Mouse (Mus musculus) lung, postnatal 0 days (tissue): Measurements from ENCODE around the gene Gm42421. TPM values are rescaled to one million over a fixed set of nuclear protein-coding genes. Genes with fewer than 3 reads are reported as not detected.
A peak's percentile ranks its signal among the peaks of the same experiment; 100 is the strongest.

ENCODE experiments used
- ATAC-seq: fragments of 200-750 bp; cut with Nextera tagmentation; 2 replicates; pipeline ENCODE4 v1.8.0; 2017; ENCODE audit warnings: moderate library complexity
- DNase-seq: peaks from one replicate; pipeline ENCODE4 v3.0.0-alpha.2; 2016; ENCODE audit warnings: low spot score
- H3K27ac ChIP-seq: fragments of 300-500 bp; sonication (generic); 2 replicates; pipeline ENCODE4 v1.5.1; 2014; ENCODE audit warnings: antibody characterized with exemption, mild to moderate bottlenecking, low read length, mixed read lengths
- H3K27me3 ChIP-seq: fragments of 300-500 bp; sonication (generic); replicated peaks from 2 replicates; pipeline ENCODE4 v1.6.1; 2014; ENCODE audit warnings: low read length, mixed read lengths; ENCODE audit not compliant: insufficient read depth
- H3K36me3 ChIP-seq: fragments of 300-500 bp; sonication (generic); 2 replicates; pipeline ENCODE4 v1.6.1; 2014; ENCODE audit warnings: low read length, mixed read lengths; ENCODE audit not compliant: insufficient read depth
- H3K4me1 ChIP-seq: fragments of 300-500 bp; sonication (generic); 2 replicates; pipeline ENCODE4 v1.6.1; 2014; ENCODE audit warnings: antibody characterized with exemption, low read depth, low read length, mixed read lengths; ENCODE audit not compliant: insufficient read depth
- H3K4me2 ChIP-seq: fragments of 300-500 bp; sonication (generic); replicated peaks from 2 replicates; pipeline ENCODE4 v1.6.1; 2014; ENCODE audit warnings: low read depth, mild to moderate bottlenecking, low read length, moderate library complexity, mixed read lengths
- H3K4me3 ChIP-seq: fragments of 300-500 bp; sonication (generic); 2 replicates; pipeline ENCODE4 v1.5.1; 2014; ENCODE audit warnings: low read depth, low read length
- H3K9ac ChIP-seq: fragments of 300-500 bp; sonication (generic); replicated peaks from 2 replicates; pipeline ENCODE4 v1.6.1; 2014; ENCODE audit warnings: low read depth, mild to moderate bottlenecking
- H3K9me3 ChIP-seq: fragments of 300-500 bp; sonication (generic); 2 replicates; pipeline ENCODE4 v1.6.1; 2016; ENCODE audit warnings: low read length, mixed read lengths
- CTCF ChIP-seq: IDR thresholded peaks from 2 replicates; pipeline ENCODE4 v1.5.1; 2016; ENCODE audit warnings: antibody characterized with exemption, mild to moderate bottlenecking
- EP300 ChIP-seq: IDR thresholded peaks from 2 replicates; pipeline ENCODE4 v1.6.1; 2016; ENCODE audit warnings: antibody characterized with exemption, mild to moderate bottlenecking, control low read depth
- WGBS: fragments of 180-500 bp; shearing (Covaris S2); extraction: QIAGEN DNeasy Blood & Tissue Kit; methylation state at CpG from one replicate; pipeline ENCODE4 v1.1.7; 2014; 5-methylcytosine and 5-hydroxymethylcytosine counted together
- polyA plus RNA-seq: library from polyadenylated mRNA; unstranded; fragments of >200 nt; fragmentation: Nextera tagmentation; extraction: Ambion mirVana; gene quantifications from 2 replicates; pipeline ENCODE4 v1.2.1, GENCODE M21; 2015

Gene Gm42421
- polyA plus RNA-seq, 1 experiment from 2014 or later, result not detected

DNA sequence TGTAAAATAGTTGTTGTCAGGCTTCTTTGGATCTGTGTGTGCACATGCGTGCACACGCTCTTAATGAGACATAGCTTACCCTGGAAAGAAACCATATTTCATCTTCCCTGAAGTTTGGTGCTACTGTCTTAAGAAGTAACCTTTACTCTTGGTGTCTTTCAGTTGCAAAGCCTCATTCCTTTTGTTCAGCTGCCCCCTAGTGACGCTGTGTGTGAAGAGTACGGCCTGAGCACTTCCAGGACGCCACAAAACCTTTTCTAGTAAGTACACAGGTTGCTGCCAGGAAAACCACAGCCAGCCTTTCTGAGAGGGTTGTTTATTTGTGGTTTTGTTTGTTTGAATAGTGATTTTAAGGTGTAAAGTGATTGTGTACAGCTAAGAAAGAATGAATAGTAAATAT is 10.6 kb upstream of the Gm42421 start:
- H3K36me3 ChIP-seq, result no peaks in the 10 kb centered on the region; the same call in 1 of the 2 replicates

DNA sequence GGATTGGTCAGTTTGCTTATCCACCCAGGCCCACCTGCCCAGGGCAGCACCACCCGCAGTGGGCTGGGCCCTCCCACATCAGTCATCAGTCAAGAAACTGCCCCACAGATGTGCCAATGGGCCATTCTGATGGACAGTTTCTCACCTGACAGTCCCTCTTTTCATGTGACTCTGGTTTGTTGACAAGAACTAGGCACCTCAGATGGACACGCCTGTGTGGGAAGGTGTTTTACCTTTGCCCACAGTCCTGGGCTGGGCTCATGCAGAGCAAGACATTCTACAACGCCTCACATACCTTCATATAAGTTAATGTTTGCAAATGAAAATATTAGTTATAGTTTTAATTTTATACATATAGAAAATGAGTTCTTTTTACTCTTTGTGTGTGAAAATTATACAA is 9.9 kb upstream of the Gm42421 start:
- Histone ChIP-seq H3K9me3 (no peaks in the 10 kb centered on the region), H3K36me3 (no peaks in the 10 kb centered on the region; the same call in 1 of the 2 replicates), H3K27me3 (no peaks in the 10 kb centered on the region), H3K4me1 (no peaks in the 10 kb centered on the region), H3K9ac (no peak overlapping the region), H3K4me2 (no peak overlapping the region), H3K4me3 (no peak overlapping the region), H3K27ac (no peak overlapping the region)
- ATAC-seq (no peak), DNase-seq (no peak)
- WGBS, result 91% methylated on average over 3 of the region's 3 CpGs
- TF ChIP-seq CTCF, result no peak

More for the DNA sequence above, 10.6 kb upstream of the Gm42421 start:
- Histone ChIP-seq H3K27me3 (no peaks in the 10 kb centered on the region), H3K27ac (no peak overlapping the region), H3K4me3 (no peak overlapping the region), H3K9ac (no peak overlapping the region), H3K9me3 (no peaks in the 10 kb centered on the region), H3K4me1 (no peaks in the 10 kb centered on the region), H3K4me2 (no peak overlapping the region)
- peak; percentile 74 for DNase-seq
- TF ChIP-seq CTCF (peak; percentile 75), EP300 (no peak)
- 47% methylated on average over 5 of the region's 5 CpGs for WGBS
- peak; percentile 53 for ATAC-seq

DNA sequence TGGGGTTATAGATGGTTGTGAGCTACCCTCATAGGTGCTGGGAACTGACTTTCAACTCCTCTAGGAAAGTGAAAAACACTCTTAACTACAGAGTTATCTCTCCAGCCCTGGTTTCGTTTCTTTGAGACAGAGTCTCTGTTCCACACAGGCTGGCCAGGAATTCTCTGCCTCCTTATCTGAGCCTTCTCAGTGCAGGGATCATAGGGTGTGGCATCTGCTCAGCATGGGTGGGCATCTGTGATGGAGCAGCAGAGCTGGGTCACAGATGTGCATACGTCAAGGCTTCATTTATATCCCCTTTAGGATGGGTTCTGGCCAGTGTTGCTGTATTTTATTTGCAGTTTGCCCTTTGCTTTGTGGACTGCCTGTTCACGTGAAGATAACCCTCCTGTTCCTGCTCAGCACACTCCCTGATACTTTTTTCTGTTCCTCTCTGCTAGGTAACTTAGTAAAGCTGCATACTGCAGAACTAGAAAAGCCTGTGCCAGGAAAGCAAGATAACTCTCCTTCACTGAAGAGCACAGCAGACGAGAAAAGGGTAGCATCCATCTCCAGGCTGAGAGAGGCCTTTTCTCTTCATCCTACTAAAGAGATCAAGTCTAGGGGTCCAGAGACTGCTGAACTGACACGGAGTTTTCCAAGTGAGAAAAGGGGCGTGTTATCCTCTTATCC is 3.1 kb upstream of the Gm42421 start:
- WGBS, result 84% methylated on average over 6 of the region's 6 CpGs
- H3K27me3 ChIP-seq, result no peaks in the 10 kb centered on the region
- H3K9me3 ChIP-seq, result no peaks in the 10 kb centered on the region
- no peak for DNase-seq
- no peak overlapping the region for H3K27ac ChIP-seq
- no peak overlapping the region for H3K9ac ChIP-seq
- H3K4me2 ChIP-seq, result no peak overlapping the region
- no peak for ATAC-seq
- H3K4me3 ChIP-seq, result no peak overlapping the region
- TF ChIP-seq CTCF, result no peak
- no peak for TF ChIP-seq EP300
- peaks cover 21% of the 10 kb centered on the region; the same call in 1 of the 2 replicates for H3K36me3 ChIP-seq
- H3K4me1 ChIP-seq, result no peaks in the 10 kb centered on the region

DNA sequence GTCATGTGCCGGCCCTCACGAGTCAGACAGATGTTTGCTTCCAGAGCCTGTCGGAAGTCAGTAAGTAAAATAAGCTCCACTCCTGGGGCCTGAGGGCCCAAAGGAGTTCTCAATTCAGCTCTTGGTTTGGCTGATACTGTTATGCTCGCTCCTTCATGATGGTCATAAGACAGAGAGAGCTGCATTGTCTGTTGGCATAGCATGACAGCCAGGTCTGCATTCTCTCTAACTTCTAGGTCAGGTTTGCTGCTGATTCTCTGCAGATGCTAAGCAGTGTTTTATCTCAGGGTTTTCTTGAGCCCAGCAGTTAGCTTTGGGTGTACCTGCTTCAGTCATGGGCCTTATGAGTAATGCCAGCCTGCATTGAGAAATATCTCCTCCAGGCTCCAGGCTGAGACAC is 1.3 kb downstream of the Gm42421 start:
- H3K9me3 ChIP-seq, result no peaks in the 10 kb centered on the region
- H3K9ac ChIP-seq, result no peak overlapping the region
- H3K27ac ChIP-seq, result no peak overlapping the region
- H3K4me1 ChIP-seq, result no peaks in the 10 kb centered on the region
- WGBS, result 90% methylated on average over 4 of the region's 4 CpGs
- no peak overlapping the region for H3K4me3 ChIP-seq
- no peak overlapping the region for H3K4me2 ChIP-seq
- no peak for TF ChIP-seq CTCF
- no peak for TF ChIP-seq EP300
- H3K27me3 ChIP-seq, result no peaks in the 10 kb centered on the region
- H3K36me3 ChIP-seq, result peaks cover 22% of the 10 kb centered on the region
- ATAC-seq, result no peak
- DNase-seq, result no peak

DNA sequence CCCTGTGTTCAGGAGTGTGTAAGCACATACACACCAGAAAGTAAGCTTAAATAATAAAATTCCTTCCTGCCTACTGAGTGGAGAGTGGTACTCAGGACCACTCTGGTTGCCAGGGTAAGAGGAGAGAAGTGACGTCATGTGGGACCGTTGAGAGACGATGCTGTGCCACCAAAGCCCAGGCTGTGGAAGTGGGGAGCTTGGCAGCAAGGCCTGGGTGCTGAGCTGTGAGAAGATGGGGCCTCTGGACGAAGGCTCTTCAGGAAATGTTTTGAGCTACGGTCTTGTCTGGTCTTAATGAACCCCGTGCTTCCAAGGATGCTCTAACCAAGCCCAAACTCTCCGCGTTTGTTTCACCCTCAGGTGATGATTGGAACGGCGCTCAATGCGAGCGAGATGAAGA is 2.7 kb downstream of the Gm42421 start:
- H3K9ac ChIP-seq, result no peak overlapping the region
- no peak for TF ChIP-seq CTCF
- TF ChIP-seq EP300, result no peak
- no peaks in the 10 kb centered on the region for H3K4me1 ChIP-seq
- H3K36me3 ChIP-seq, result peaks cover 14% of the 10 kb centered on the region
- H3K27me3 ChIP-seq, result no peaks in the 10 kb centered on the region
- no peak for DNase-seq
- H3K27ac ChIP-seq, result no peak overlapping the region
- H3K4me2 ChIP-seq, result no peak overlapping the region
- no peak for ATAC-seq
- WGBS, result 90% methylated on average over 12 of the region's 12 CpGs
- no peak overlapping the region for H3K4me3 ChIP-seq
- no peaks in the 10 kb centered on the region for H3K9me3 ChIP-seq

DNA sequence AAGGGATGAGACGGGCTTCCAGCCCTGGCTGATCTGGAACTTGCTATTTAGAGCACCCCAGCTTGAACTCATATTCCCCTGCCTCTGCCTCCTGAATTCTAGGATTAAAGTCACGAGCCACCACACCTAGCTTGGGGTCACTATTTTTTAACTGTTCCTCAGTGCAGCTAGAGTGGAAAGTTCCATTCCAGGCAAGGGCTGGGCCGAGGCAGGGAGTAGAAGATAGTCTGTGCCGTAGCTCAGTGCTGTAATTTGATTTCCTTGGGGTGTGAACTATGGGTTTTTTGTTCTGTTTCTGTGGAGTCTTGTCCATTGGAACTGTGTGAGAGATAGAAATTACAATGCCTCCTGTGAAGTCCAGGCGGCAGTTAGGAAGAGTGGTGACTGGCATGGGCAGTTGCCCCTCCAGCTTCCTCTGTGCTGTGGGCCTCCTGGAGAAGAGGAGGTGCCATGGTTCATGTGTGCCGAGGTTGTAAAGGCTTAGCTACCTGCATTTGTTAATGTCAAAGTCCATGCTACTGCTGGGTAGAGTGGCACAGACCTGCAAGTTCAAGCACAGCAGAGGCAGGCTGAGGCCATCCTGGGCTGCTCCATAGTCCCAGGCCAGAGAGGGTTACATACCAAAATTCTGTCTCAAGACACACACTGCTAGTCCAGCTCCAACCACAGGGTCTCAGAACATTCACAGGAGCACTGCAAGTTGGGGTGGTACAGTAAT is 4.0 kb downstream of the Gm42421 start:
- no peak overlapping the region for H3K4me3 ChIP-seq
- ATAC-seq (no peak), DNase-seq (no peak)
- no peaks in the 10 kb centered on the region for H3K27me3 ChIP-seq
- peaks cover 14% of the 10 kb centered on the region for H3K36me3 ChIP-seq
- TF ChIP-seq CTCF, result no peak
- TF ChIP-seq EP300, result no peak
- 85% methylated on average over 6 of the region's 6 CpGs for WGBS
- H3K4me1 ChIP-seq, result no peaks in the 10 kb centered on the region
- no peak overlapping the region for H3K27ac ChIP-seq
- no peak overlapping the region for H3K9ac ChIP-seq
- no peak overlapping the region for H3K4me2 ChIP-seq
- no peaks in the 10 kb centered on the region for H3K9me3 ChIP-seq
